Mouse (Mus musculus): Measurements from ENCODE around the gene Sacs. TPM values are rescaled to one million over a fixed set of nuclear protein-coding genes. Genes with fewer than 3 reads are reported as not detected.

The Sacs gene
- 2.7 TPM for polyA plus RNA-seq (2012; fragmentation: generic; extraction: Trizol)
- long read RNA-seq, experiment 1, partial matches to known transcripts, result 0 of 2 reads
- long read RNA-seq, experiment 1, other reads (novel, unspliced or antisense), result 2 of 2 reads
- long read RNA-seq, experiment 2, partial matches to known transcripts, result 1 of 26 reads
- long read RNA-seq, experiment 2, other reads (novel, unspliced or antisense), result 25 of 26 reads

DNA sequence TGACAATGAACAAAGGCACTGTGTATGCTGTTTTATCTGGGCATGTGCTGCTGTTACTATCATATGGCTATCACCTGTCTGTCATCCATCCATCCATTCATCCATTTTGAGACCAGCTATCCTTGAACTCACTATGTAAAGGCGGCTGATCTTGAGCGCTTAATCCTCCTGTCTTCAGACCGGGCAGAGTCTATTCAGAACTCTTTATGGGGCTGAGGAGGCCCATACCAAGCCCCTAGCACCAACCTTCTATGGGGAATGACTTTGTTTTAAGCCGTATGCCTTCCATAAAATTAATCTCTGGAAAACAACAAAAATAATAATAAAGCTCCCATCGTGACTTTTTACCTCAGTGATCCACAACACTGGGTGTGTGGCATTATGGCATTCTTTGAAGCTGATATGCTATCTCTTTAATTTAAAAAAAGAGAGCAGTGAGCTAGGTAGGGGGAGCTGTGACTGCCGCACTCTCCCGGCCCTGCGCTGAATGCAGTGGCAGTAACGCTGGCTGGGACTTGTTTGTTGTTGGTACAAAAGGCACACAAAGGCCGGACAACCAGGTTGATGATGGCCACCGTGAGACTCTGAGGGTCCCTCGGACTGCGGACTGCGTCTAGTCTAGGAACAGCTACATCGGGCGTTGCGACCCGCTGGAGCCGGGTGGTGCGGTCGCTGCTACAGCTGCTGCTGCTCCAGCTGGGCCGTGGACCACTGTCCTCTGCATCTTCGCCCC lies at the start of gene Sacs:
Gene Sacs (plus strand): TSS at position 464 of the 733 bp plus-strand sequence.
- H3K79me2 ChIP-seq (ENCODE audit: control insufficient read depth, insufficient read depth), result no peaks in the 10 kb centered on the region
- TF ChIP-seq USF1 (IDR thresholded peaks at IDR 0.05; ENCODE audit: low read depth), result no peak
- TF ChIP-seq CEBPB (IDR thresholded peaks at IDR 0.05; ENCODE audit: low read depth), result no peak
- no peak for TF ChIP-seq MAX (IDR thresholded peaks at IDR 0.05)
- TF ChIP-seq CTCF (IDR thresholded peaks at IDR 0.05; ENCODE audit: control insufficient read depth, insufficient read depth, insufficient read length), result no peak
- no peak for TF ChIP-seq MYOD1 (IDR thresholded peaks at IDR 0.05; ENCODE audit: control insufficient read depth, insufficient read length, low read depth)
- no peak for TF ChIP-seq MYOG (IDR thresholded peaks at IDR 0.05; ENCODE audit: control insufficient read depth, extremely low read depth, insufficient read length)
- TF ChIP-seq FOSL1 (IDR thresholded peaks at IDR 0.05; ENCODE audit: insufficient read depth, low read length, poor library complexity, severe bottlenecking), result no peak
- H3K27me3 ChIP-seq (ENCODE audit: control insufficient read depth, insufficient read depth, insufficient read length), result no peaks in the 10 kb centered on the region
- H3K36me3 ChIP-seq (ENCODE audit: control insufficient read depth, insufficient read depth), result no peaks in the 10 kb centered on the region
- no peak within 1 kb of the TSS for H3ac ChIP-seq (ENCODE audit: control insufficient read depth, insufficient read length, low read depth)
- no peak within 1 kb of the TSS for H3K4me3 ChIP-seq (ENCODE audit: insufficient read depth, poor library complexity, severe bottlenecking)
- no peaks in the 10 kb centered on the region for H3K79me3 ChIP-seq (ENCODE audit: low read depth)

DNA sequence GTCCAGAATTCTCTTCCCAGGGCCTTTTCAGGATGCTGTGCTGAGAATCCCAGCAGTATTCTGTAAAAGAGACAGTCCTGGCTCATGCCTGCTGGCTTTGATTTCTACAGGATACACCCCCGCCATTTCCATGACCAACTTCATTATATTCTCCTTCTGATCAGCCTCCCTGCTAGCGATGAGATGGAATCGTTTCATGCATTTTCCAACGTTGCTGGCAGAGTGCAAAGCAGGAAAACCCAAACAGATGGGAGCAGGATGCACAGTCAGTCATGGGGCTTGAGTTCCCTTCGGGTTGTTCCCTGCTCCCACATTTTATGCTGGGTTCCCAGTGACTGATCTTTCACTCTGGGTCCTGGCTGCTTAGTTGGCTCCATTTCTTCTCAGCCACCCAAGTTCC lies 47.3 kb upstream of the Sacs start:
- H3K79me3 ChIP-seq (ENCODE audit: low read depth), result no peaks in the 10 kb centered on the region
- no peaks in the 10 kb centered on the region for H3K36me3 ChIP-seq (ENCODE audit: control insufficient read depth, insufficient read depth)
- H3K27me3 ChIP-seq (ENCODE audit: control insufficient read depth, insufficient read depth, insufficient read length), result peaks cover 21% of the 10 kb centered on the region
- TF ChIP-seq MYOG (IDR thresholded peaks at IDR 0.05; ENCODE audit: control insufficient read depth, extremely low read depth, insufficient read length) (no peak), CEBPB (IDR thresholded peaks at IDR 0.05; ENCODE audit: low read depth) (no peak), USF1 (IDR thresholded peaks at IDR 0.05; ENCODE audit: low read depth) (no peak), MYOD1 (IDR thresholded peaks at IDR 0.05; ENCODE audit: control insufficient read depth, insufficient read length, low read depth) (no peak), FOSL1 (IDR thresholded peaks at IDR 0.05; ENCODE audit: insufficient read depth, low read length, poor library complexity, severe bottlenecking) (no peak), MAX (IDR thresholded peaks at IDR 0.05) (no peak), CTCF (IDR thresholded peaks at IDR 0.05; ENCODE audit: control insufficient read depth, insufficient read depth, insufficient read length) (no peak)
- no peak overlapping the region for H3ac ChIP-seq (ENCODE audit: control insufficient read depth, insufficient read length, low read depth)
- H3K79me2 ChIP-seq (ENCODE audit: control insufficient read depth, insufficient read depth), result no peaks in the 10 kb centered on the region
- no peak overlapping the region for H3K4me3 ChIP-seq (ENCODE audit: insufficient read depth, poor library complexity, severe bottlenecking)

GRCm38 (mm10) chr14:61092073-61092472 lies 46.2 kb upstream of the Sacs start:
- TF ChIP-seq MYOD1 (IDR thresholded peaks at IDR 0.05; ENCODE audit: control insufficient read depth, insufficient read length, low read depth) (no peak), FOSL1 (IDR thresholded peaks at IDR 0.05; ENCODE audit: insufficient read depth, low read length, poor library complexity, severe bottlenecking) (no peak), CEBPB (IDR thresholded peaks at IDR 0.05; ENCODE audit: low read depth) (no peak), CTCF (IDR thresholded peaks at IDR 0.05; ENCODE audit: control insufficient read depth, insufficient read depth, insufficient read length) (no peak), MAX (IDR thresholded peaks at IDR 0.05) (no peak), MYOG (IDR thresholded peaks at IDR 0.05; ENCODE audit: control insufficient read depth, extremely low read depth, insufficient read length) (no peak), USF1 (IDR thresholded peaks at IDR 0.05; ENCODE audit: low read depth) (no peak)
- Histone ChIP-seq H3K4me3 (ENCODE audit: insufficient read depth, poor library complexity, severe bottlenecking) (no peak overlapping the region), H3K79me3 (ENCODE audit: low read depth) (no peaks in the 10 kb centered on the region), H3K36me3 (ENCODE audit: control insufficient read depth, insufficient read depth) (no peaks in the 10 kb centered on the region), H3K79me2 (ENCODE audit: control insufficient read depth, insufficient read depth) (no peaks in the 10 kb centered on the region), H3ac (ENCODE audit: control insufficient read depth, insufficient read length, low read depth) (no peak overlapping the region), H3K27me3 (ENCODE audit: control insufficient read depth, insufficient read depth, insufficient read length) (peaks cover 23% of the 10 kb centered on the region)

DNA sequence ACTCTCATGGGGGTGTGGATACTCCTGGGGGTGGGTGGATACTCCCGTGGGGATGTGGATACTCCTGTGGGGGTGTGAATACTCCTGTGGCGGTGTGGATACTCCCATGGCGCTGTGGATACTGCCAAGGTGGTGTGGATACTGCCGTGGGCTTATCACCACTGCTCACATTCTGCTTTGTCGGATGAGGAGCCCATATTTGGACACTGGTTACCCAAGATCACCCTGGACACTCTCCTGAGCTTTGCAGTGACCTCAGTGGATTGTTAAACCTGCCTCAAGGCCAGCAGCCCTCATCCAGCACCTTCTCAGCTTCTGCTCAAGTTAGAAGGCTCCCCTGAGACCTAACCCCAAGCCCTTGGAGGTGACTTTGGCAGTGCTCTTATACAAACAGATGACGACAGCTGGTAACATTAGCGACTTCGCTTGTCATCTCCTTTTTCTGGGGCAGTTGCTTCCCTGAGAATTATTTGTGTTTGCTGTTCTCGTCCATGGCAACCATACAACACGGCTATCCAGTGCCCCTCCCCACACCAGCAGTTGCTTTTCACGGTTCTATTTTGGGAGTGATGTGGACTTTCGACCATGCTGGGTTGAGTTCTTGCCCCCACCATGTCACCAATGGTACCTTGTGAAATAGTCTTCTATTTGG lies 40.2 kb upstream of the Sacs start:
- no peaks in the 10 kb centered on the region for H3K79me2 ChIP-seq (ENCODE audit: control insufficient read depth, insufficient read depth)
- H3ac ChIP-seq (ENCODE audit: control insufficient read depth, insufficient read length, low read depth), result no peak overlapping the region
- H3K27me3 ChIP-seq (ENCODE audit: control insufficient read depth, insufficient read depth, insufficient read length), result peaks cover 9% of the 10 kb centered on the region
- H3K79me3 ChIP-seq (ENCODE audit: low read depth), result no peaks in the 10 kb centered on the region
- H3K36me3 ChIP-seq (ENCODE audit: control insufficient read depth, insufficient read depth), result no peaks in the 10 kb centered on the region
- TF ChIP-seq CEBPB (IDR thresholded peaks at IDR 0.05; ENCODE audit: low read depth) (no peak), MAX (IDR thresholded peaks at IDR 0.05) (no peak), MYOD1 (IDR thresholded peaks at IDR 0.05; ENCODE audit: control insufficient read depth, insufficient read length, low read depth) (no peak), USF1 (IDR thresholded peaks at IDR 0.05; ENCODE audit: low read depth) (no peak), FOSL1 (IDR thresholded peaks at IDR 0.05; ENCODE audit: insufficient read depth, low read length, poor library complexity, severe bottlenecking) (no peak), CTCF (IDR thresholded peaks at IDR 0.05; ENCODE audit: control insufficient read depth, insufficient read depth, insufficient read length) (no peak), MYOG (IDR thresholded peaks at IDR 0.05; ENCODE audit: control insufficient read depth, extremely low read depth, insufficient read length) (no peak)
- H3K4me3 ChIP-seq (ENCODE audit: insufficient read depth, poor library complexity, severe bottlenecking), result no peak overlapping the region

DNA sequence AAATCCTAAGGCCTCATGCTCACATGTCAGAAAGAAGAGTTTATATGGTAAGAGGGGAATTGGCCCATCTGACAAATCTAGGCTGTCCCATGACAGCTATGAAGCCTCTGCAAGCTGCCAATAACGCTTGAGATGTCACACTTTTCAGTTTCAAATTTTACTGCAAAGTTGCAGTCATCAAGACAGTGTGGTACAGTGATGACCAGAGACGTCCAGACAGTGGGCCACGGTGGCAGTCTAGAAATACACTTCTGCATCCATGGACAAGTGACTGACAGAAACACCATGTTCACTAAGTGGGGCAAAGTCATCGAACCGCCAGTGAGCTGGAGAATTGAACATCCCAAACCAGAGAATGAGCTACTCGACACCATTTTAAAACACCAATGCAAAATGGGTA lies 37.5 kb upstream of the Sacs start:
- no peaks in the 10 kb centered on the region for H3K79me2 ChIP-seq (ENCODE audit: control insufficient read depth, insufficient read depth)
- H3K4me3 ChIP-seq (ENCODE audit: insufficient read depth, poor library complexity, severe bottlenecking), result no peak overlapping the region
- H3ac ChIP-seq (ENCODE audit: control insufficient read depth, insufficient read length, low read depth), result no peak overlapping the region
- H3K79me3 ChIP-seq (ENCODE audit: low read depth), result no peaks in the 10 kb centered on the region
- no peaks in the 10 kb centered on the region for H3K36me3 ChIP-seq (ENCODE audit: control insufficient read depth, insufficient read depth)
- TF ChIP-seq CEBPB (IDR thresholded peaks at IDR 0.05; ENCODE audit: low read depth) (no peak), USF1 (IDR thresholded peaks at IDR 0.05; ENCODE audit: low read depth) (no peak), CTCF (IDR thresholded peaks at IDR 0.05; ENCODE audit: control insufficient read depth, insufficient read depth, insufficient read length) (no peak), FOSL1 (IDR thresholded peaks at IDR 0.05; ENCODE audit: insufficient read depth, low read length, poor library complexity, severe bottlenecking) (no peak), MYOG (IDR thresholded peaks at IDR 0.05; ENCODE audit: control insufficient read depth, extremely low read depth, insufficient read length) (no peak), MAX (IDR thresholded peaks at IDR 0.05) (no peak), MYOD1 (IDR thresholded peaks at IDR 0.05; ENCODE audit: control insufficient read depth, insufficient read length, low read depth) (no peak)
- peaks cover 22% of the 10 kb centered on the region for H3K27me3 ChIP-seq (ENCODE audit: control insufficient read depth, insufficient read depth, insufficient read length)

Measured in C2C12 (cell line).